Mouse (Mus musculus) adrenal gland, postnatal 36 days (tissue): Measurements from ENCODE around the gene Cep135. TPM values are rescaled to one million over a fixed set of nuclear protein-coding genes. Genes with fewer than 3 reads are reported as not detected.

Experiments used
- DNase-seq, 2 experiments: peaks; one replicate each; pipeline ENCODE4 v3.0.0; 2021; ENCODE audit warnings: mixed read lengths in 1 of 2
- total RNA-seq, 2 experiments: library from RNA; stranded (reverse); gene quantifications; 2 replicates each; pipeline ENCODE4 v1.2.3; 2021

The Cep135 gene
- total RNA-seq, 2 experiments from 2014 or later = 4.5 to 5.3 TPM

DNA sequence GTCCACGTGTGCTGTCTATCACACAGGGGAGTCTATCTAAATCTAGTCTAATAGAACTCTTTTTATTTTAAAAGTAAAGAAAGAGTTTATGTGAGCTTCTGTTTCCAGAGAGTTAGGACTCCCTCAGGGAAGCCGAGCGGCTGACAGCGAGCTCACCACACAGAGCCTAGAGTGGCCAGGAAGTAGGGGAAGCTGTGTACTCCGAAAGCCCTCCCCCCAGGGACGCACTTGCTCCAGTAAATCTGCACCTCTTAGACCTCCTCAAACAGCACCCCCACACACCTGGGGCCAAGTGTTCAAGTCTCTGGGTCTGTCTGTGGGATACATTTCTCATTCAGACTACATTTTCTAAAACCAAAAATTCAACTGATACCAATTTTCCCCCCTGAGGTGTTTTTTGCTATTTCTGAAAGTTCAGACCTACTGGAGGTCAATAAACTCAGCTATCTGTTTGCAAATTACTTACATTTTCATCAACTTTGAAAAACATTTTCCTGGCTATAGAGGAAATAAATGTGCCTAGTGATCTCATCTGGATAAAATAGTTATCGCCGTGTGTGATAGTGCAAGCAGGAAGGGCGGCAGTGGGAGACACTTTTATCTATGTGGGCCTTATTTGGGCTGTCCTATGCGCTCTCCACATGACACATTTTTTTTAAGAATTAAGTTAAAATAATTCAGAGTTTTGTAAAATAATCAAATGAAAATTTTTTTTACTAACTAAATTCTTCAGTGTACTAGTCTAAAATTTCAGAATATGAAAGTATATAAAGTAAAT lies 56.8 kb downstream of the Cep135 start:
- no peak for DNase-seq

DNA sequence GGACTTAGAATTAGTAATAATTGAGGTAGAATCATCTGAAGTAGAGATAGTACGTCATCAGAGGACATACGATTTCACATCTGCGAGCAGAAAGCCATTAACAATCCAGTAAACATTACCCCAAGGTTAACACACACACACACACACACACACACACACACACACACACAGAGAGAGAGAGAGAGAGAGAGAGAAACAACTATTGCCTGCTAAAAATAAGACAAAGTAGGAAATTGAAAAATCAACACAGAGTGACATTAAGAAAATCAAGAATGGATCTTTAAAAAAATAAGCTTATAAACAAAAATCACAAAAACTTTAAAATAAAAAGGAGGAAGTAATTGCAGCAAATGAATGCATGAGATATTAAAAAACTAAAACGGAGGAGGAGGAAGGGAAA lies 61.4 kb downstream of the Cep135 start:
- no peak for DNase-seq

DNA sequence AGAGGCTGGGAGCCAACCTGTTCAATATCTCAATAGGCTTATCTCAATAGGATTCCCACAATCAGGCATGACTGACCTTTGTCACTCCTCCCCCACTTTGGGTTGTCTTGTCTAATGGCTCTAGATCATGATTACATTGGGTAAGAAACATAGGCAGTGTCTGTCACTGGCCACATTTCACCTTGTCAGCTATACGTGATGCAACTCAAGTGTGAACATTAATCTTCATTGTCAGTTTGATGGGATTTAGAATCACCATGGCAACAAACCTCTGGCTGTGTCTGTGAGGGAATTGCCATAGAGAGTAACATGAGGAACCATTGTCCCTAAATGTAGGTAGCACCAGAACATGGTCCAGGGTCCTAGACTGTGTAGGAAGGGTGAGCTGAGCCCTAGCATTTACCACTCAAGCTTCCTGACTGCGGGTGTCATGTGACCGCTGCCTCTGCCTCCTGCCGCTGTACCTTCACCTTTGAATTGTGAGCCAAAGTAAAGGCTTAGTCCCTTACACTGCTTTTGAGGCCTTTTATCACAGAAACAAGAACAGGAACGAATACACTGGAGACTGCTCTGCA lies 62.7 kb downstream of the Cep135 start:
- no peak for DNase-seq

DNA sequence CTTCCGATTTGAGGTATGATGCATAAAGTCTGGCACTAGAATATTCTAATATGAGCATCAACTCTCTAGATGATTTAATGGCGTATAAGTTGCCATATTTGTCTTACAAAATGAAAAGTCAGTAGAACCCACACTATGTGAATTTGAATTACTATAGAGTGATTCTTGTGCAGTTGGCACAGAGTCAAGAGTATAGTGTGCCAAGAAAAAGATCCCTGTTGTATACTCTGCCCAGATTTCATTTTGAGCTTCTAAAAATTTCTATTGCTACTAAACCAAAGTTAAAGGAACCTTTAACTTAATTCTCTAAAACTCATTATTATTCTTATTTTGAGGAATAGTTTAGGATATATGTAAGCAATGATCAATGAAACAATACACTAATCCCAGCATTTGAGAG lies 67.7 kb downstream of the Cep135 start, which contains the start of gene C530008M17Rik:
Gene C530008M17Rik (plus strand): TSS at position 301 of the 400 bp plus-strand sequence.
- no peak for DNase-seq

DNA sequence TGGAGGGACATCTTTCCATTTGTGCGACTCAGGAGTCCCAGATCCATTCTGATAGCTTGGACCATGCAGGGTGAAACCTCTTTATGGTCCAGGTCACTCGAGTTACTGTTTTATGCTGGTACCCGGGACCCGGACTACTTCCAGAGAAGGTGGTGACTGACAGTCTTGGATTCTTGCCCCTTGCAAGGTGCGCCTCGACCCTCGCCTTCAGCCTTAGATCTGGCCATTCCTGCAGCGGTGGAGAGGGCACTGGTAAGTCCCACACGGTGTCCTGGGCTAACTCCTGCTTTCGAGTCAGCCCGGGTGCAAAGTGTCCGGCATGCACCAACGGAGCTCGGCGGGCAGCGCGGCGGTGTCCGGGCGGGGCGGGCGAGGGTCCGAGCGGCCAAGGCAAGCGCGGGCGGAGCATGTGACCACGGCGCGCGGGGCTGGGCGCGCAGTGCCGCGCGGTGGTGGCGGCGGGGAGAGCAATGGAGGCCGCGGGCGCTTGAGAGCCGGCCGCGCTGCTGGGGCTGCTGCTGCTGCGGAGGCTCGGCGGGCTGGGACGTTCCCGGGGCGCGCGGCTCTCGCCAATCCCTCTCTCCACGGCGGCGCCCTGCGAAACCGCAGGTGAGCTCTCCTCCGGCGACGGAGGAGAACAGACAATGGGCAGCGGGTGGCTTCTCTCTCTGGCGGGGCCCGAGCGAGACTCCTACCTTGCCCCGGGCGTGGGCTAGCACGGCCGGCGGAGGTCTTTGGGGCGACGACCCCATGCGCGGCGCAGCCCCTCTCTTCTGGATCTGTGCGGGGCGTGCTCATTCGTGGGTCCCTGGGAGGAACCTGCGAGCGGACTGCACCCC lies 69.0 kb downstream of the Cep135 start:
- peak; percentile 84 to 85 for DNase-seq

DNA sequence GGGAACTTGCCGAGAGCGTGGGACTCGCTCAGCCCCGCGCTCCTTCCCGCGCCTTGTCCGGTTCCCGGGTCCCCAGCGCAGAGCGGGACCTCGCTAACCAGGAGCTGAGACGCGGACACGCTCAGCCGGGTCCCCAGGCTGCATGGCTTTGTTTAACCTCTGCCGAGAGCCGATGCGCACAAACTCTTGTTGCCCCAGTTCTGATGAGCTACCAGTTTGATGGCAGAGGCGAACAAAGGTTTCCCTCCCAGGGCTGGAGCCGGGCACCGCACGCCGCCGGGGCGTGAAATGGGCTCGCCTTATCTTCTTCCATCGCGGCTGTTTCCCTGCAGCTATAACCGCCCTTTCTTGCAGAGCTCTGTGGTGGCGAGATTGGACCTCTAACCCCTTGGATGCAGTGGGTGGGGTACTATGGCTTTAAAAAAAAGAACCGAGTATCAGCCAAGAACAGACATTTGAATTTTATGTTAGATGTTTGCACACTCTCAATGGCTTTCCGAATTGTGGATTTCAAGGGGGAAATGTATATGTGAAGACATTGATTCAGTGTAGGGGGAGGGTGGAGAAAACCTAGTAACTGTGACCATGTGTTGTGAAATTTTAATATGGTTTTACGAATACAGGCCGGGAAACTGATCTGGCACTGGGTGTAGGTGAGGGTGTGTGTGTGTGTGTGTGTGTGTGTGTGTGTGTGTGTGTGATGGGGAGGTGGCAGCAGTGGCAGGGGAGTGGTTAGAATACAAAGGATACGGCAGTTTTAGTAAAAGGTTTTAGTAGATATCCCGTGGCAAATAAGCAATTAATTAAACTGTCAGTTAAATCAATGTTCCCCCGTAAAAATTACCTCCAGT lies 69.8 kb downstream of the Cep135 start:
- DNase-seq = peak; percentile 41 to 57

DNA sequence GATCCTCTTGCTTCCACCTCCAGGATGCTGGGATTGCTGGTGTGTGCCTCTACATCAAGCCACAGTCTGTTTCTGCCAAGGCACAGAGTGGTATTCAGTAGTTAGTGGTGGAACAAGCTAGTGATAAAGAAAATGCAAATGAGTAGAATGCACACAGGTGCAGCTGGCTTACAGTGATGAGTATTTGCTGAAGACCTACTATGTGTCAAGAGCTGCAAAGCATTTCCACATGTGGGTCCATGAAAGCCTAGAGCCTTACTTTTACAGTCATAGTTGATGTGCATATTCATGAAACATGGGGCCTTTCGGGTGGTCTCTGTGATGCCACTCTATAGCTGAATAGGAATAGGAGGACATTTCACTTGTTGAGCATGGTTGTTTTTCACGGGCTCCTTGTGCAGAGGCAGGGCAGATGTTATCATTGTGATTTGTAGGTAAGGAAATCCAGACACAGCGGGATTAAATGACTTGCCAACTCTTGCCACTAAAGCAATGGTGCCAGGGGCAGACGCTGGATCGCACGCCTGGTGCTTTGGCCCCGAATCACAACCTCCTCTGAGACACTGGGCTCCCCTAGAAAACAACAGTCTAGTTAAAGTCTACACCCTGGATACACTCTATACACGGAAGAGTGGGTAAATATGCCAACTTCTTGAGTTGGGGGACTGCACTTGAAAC lies 71.6 kb downstream of the Cep135 start:
- no peak for DNase-seq

DNA sequence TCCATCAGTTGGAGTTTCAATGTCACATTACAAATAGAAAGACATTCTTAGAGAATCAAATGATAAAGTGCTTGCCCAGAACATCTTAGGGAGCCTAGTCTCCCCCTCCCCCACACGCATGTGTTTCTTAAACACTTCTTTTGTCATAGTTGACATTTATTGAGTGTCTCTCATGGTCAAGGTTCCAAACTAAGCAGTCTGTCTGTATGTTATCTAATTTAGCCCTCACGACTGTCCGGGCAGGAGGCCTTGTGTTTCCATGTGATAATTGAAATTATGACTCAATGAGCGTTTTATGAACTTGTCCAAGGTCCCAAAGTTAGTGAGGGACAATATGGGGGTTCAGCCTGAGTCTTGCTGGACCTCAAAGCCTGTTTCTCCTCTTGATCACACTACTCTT lies 72.8 kb downstream of the Cep135 start:
- DNase-seq = peak in 1 of 2 experiments; percentile 24

DNA sequence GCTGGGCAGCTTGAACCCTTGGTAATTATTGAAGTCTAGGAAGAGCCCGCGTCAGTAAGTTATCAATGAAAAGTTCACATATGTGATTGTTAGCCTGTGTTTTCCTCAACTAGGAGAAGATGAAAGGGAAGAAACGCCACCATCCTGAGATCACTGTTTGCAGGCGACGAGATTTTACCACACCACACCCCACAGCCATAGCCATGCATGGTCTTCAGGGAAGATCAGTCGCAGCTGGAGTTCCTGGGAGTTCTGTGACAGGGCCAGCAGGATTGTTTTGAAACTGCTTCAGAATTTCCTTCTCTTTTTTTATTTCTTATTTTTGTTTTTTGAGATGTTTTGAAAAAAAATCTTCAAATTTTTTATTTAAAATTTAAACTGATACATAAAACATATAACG lies 76.4 kb downstream of the Cep135 start:
- DNase-seq = no peak

DNA sequence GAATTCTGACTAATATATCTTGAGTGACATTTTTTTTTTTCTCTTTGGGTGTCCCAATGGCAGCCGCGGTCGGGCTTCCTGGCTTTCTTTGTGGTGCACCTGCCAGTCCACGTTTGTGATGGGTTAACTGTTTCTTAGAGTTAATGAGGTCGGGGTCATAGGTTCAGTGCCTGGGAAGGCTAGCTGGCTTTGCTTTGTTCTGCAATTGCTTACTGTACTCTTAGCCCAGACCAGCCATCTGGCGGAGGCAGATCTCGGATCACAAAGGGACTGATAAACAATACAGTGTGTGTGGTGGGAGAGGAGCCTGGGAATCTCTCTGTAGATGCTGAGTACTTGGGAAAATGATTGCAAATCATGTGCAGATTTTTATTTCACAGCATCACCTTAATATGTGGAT lies 76.9 kb downstream of the Cep135 start:
- no peak for DNase-seq

DNA sequence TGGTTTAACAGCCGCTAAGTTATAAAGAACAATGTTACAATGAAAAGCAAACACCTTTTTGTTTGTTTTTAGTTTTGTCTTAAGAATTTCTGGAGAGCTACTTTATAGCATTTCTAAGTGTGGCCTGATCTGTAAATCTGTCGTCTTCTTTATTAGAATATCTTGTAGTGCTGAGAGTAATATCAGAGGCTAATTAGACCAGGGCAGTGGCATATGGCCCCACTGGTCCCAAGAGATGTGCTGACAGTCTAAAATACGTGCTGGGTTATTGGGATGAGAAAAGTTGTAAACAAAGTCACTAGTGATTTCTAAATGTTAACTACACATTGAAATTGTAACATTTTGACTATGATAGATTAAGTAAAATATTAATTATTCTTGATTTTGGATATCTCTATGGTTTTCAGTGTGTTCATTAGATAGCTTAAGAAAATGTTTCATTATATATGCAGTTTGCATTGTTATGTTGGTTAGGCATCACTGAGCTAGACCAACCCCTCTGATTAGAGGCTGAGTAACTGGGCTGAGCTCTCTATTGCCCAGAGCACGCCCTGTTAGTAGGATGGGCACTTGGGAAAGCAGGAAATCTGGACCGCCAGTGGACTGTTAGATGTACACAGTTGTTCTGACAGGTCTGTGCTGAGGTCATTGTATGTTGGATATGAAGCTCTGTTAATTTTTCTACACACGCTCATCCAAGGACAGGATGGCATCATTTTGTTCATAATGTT lies 77.7 kb downstream of the Cep135 start:
- no peak for DNase-seq

DNA sequence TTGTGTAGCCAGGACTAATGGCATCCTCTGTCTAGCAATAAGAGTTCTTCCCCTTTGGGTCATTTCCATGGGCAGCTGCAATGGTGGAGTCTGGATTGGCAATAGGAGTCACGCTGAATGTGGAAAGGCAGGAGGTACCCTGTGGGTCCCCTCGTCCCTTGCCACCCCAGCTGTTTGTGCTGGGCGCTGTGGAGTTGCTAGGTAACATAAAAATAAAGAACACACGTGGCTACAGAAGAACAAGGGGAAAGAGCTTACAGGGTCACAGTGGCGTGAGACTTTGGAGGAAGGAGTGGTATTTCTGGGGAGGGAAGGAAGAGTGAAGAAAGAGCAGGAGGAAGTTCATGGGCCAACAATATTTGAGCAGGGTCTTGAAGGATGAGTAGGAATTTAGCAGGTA lies 79.6 kb downstream of the Cep135 start:
- DNase-seq = no peak

DNA sequence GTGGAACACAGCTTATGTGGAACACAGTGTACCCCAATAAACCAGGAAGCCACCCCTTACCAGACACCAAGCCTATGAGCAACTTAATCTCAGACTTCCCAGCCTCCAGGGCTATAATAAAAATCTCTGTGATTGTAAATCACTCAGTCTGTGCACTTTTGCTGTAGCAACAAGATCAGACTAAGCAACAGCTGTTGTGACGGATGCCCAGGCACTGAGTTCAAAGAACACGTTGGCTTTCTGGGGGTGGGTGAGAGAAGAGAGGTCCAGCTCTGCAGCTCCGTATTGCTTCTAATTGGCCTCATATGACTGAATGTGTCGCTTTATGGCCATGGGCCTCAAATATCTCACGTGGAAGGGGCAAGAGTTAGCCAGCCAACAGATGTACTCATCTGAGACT lies 80.0 kb downstream of the Cep135 start:
- DNase-seq = no peak

DNA sequence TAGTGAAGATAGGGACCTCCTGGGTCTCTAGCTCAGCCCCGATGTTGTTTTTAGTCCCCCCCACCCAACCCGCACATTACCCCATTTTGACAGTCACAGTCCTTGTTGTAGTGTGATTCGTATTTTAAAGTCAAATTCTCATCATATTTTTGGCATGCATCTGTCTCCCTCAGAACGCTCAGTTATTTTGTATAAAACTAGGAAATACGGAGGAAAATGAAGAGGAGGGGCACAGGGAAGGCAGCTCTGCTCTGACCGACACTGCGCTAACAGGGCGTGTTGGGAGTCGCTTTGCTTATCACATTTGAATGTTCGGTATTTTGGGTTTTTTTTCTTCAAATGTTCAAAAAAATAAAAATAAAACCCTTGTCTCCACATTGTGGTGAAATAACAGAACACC lies 81.7 kb downstream of the Cep135 start:
- no peak for DNase-seq

DNA sequence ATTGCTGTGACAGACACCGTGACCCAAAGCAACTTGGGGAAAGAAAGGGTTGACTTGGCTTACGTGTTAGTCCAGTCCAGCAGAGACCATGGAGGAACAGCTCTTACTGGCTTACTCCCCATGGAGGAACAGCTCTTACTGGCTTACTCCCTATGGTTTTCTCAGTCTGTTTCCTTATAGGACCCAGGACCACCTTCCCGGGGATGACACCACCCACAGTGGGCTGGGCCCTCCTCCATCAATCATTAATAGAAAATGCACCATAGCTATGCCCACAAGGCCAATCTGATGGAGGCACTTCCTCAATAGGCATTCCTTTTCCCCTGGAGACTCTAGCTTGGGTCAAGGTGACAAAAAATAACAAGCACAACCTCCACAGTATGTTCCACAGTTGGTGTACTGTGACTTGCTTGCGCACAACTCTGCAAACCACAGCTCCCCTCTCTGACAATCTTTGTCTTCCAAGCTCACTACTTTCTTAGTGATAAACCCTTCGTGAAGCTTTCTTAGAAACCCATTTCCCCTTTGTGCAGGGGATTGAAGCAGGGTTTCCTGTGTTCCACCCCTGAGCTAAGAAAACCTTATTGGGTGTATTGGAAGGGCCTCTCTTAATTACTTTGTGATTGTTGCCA lies 85.6 kb downstream of the Cep135 start:
- no peak for DNase-seq

DNA sequence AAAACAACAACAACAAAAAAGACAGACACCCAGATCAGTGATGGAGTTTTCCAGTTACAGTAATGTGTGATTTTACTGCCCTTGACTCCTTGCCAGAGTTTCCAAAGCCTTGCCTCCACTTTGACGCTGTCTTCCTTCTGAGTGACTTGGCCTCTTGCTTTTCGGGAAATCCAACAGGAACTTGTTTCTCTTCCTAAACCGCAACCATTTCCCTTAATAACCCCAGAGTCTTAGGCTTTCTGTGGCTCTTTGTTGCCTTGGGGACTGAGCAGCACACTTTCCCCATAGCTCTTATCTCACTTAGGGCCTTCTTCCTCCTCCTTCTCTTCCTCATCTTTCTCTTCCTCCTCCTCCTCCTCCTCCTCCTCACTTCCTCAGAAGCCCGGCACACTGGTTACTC lies 86.9 kb downstream of the Cep135 start:
- no peak for DNase-seq

DNA sequence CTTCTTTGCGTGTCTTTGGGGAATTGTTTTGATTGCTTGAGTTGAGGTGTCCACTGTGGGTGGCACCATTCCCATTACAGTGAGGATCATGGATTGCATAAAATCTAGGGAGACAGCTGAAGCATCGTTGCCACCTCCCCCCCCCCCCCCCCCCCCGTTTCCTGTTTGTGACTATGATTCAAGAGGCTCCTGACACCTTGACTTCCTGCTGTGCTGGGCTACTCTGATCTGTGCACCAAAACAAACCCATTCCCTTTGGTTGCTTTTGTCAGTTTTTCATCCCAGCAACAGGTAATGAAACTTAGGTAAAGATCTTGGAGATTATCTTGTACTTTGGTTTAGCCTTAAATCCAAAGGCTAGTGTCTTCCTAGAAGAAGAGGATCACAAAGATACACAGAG lies 92.5 kb downstream of the Cep135 start:
- no peak for DNase-seq

DNA sequence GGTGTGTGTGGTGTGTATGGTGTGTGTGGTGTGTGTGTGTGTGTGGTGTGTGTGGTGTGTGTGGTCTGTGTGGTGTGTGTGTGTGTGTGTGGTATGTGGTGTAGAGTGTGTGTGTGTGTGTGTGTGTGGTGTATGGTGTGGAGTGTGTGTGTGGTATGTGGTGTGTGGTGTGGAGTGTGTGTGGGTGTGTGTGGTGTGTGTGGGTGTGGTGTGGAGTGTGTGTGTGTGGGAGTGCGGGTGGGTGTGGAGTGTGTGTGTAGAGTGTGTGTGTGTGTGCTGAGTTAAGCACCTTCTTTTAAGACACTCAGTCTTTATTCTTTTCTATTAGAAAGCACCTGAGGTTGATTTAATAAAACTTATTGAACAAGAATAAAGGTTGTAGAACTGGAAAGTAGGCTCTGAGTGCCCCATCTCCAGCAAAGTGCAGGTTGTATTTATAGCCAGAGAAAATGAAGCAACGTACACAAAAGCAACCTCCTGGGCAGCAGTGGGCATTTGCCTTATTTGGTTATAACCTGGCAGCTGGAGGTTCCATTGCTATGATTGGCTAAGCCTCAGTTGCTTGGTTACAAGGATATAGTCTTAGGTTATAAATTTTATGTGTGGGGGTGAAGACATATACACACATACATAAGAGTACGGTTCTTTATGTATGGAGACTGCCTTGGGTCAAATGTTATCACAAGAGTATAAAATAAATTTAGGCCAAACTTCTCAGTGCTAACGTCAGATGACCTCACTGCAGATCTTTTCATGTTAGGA lies 93.6 kb downstream of the Cep135 start:
- no peak for DNase-seq

DNA sequence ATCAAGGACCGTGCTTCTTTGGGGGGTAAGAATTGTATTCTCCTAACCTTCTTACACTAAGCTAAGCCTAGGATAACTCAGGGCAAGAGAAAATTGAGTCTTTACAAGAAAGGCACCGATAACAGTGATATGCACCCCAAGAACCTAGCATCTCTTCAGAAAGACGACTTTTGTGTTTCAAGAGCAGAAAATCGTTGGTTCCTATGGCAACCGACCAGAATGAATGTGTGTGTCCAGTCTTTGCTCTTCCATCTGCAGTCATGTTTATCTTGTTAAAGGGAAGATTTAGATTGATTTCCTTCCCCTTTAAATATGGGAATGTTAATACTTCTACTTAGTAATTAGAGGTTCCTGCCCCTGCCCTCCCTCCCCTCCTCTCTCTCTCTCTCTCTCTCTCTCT lies 95.0 kb downstream of the Cep135 start:
- DNase-seq = no peak
